Mouse (Mus musculus): Measurements from ENCODE around the gene Gm5565.
"Not testable (repeated sequence)": the region's sequence is repeated elsewhere in the genome, so short reads cannot be mapped to it uniquely, and the experiment has no call there.

The Gm5565 gene

DNA sequence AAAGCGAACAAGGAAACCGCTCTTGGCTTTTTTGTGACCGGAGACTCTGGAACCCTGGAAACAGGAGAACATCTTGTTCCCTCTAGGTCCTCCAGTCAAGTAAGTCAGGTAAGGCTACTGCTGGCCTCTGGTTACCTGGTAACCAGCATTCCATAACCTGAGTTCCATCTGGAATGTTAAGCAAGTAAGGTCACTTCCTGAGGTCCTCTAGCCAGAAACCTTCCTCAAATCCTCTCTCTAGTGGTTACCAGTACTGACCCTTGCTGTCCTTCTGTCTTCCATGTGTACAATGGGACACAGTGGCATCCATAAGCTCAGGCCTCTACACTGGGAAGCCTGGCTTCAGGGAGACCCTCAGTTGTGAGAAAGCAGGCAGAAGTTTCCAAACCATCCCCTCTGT lies at the start of gene Gm5565:
TSS of gene Gm5565 (minus strand) at position 101 of the 400 bp plus-strand sequence.
- in situ Hi-C loops (cut with MboI, MseI): not testable (repeated sequence)

DNA sequence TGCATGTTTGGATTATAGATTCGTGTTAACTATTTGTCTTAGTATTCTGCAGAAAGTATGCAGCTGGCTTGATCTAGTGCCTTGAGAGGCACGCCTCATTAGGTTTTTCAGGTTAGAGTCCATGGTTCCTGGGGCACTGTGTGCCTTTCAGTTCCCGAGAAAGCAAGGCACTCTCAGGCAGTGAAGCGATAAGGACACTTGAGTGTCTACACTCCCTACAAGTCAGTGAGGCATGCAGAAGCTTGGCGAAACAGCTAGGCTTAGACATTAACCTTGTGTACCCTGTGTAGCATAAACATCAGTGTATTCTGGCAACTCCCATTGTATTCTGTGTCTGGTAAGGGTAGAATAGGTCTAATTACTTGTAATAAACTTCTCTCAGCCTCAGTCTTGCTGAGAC lies 45.2 kb upstream of the Gm5565 start:
- in situ Hi-C loops (cut with MboI, MseI): loop anchor here (25.0 kb wide), 4 partner anchors 857 to 1968 kb away; partner anchors contain the start of genes Bri3 (in 1 of the 2), Pomp (in 1 of the 2), Zkscan14 (in 1 of the 2) and Zkscan5 (in 1 of the 2)

DNA sequence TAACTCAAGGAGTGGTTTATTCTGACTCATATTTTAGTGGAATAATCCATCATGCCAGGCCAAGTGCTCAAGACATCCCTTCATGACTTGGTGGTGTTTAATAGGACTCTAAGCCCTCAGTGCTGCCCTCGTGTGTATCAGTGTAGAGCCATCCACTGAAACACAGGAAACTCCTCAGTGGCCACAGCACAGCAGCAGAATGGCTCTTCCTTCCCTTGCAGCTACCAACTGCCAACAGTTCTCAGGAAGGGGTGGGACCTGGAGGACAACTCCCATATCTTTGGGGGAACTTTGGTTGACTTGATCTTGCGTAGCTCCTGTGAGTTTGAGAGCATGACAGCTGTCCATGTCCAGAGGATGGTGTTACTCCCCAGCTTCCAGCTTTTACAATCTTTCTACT lies 43.6 kb upstream of the Gm5565 start:
- in situ Hi-C loops (cut with MboI, MseI): loop anchor here (5.0 to 25.0 kb wide), 5 partner anchors 63 to 1967 kb away; partner anchors contain the start of genes Bri3 (in 1 of the 2), Pomp (in 1 of the 2), Zkscan14 (in 1 of the 2) and Zkscan5 (in 1 of the 2)

DNA sequence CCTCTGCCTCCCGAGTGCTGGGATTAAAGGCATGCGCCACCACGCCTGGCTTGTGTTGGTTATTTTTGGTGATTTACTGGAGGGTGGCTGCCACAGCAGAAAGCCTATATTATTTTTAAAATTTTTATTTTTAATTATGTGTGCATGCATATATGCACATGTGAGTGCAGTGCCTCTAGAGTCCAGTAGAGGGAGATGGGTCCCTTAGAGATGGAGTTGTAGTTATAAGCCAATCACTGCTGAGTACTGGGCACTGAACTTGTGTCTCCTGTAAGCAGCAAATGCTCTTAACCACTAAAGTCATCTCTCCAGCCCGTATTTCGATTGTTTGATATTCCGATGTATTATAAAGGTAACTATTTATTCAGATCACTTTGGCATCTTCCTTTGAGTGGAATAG lies 40.2 kb upstream of the Gm5565 start:
- in situ Hi-C loops (cut with MboI, MseI): loop anchor here (5.0 to 25.0 kb wide), 5 partner anchors 67 to 1963 kb away; partner anchors contain the start of genes Bri3 (in 1 of the 2), Pomp (in 1 of the 2), Zkscan14 (in 1 of the 2) and Zkscan5 (in 1 of the 2)

DNA sequence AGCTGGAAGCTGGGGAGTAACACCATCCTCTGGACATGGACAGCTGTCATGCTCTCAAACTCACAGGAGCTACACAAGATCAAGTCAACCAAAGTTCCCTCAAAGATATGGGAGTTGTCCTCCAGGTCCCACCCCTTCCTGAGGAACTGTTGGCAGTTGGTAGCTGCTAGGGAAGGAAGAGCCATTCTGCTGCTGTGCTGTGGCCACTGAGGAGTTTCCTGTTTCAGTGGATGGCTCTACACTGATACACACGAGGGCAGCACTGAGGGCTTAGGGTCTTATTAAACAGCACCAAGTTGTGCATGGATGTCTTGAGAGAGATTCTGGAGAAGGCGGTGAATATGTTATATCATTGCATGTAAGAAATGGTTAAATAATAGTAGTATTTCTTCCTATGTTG lies 39.2 kb upstream of the Gm5565 start:
- in situ Hi-C loops (cut with MboI, MseI): loop anchor here (10.0 kb wide), 2 partner anchors 905 to 945 kb away; no protein-coding TSS in a partner anchor

DNA sequence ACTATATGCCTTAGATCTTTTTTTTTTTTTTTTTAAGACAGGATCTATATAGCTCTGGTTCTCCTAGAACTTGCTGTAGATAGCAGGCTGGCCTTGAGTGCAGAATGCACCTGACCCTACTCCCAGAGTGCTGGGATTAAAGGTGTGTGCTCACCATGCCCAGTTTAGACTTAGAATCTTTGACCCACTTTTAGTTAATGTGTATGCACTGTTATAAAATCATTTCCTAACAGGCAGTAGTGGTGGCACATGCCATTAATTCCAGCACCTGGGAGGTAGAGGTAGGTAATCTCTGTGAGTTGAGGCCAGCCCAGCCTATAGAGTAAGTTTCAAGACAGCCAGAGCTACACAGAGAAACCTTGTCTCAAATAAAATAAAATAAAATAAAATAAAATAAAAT lies 38.7 kb upstream of the Gm5565 start:
- in situ Hi-C loops (cut with MboI, MseI): loop anchor here (10.0 kb wide), 2 partner anchors 904 to 944 kb away; no protein-coding TSS in a partner anchor

DNA sequence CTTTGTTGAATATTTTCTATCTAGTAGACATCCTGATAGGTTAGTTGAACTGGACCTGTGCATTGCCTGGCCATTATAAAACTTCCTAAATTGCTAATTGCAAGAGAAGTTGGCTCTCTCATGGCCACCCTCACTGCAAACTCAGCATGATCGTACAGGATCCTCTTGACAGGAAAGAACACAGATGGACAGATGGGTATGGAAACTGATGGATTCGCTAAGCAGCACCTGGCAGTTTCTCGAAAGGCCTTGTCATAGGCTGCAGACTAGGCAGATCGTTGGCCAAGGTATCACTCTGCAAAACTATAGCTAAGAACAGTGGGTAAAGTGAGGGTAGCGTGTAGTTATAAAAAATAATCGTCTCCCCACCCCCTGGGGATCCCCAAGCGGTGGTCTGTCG lies 33.0 kb upstream of the Gm5565 start:
- in situ Hi-C loops (cut with MboI, MseI): loop anchor here (5.0 to 10.0 kb wide), 4 partner anchors 109 to 939 kb away; no protein-coding TSS in a partner anchor

DNA sequence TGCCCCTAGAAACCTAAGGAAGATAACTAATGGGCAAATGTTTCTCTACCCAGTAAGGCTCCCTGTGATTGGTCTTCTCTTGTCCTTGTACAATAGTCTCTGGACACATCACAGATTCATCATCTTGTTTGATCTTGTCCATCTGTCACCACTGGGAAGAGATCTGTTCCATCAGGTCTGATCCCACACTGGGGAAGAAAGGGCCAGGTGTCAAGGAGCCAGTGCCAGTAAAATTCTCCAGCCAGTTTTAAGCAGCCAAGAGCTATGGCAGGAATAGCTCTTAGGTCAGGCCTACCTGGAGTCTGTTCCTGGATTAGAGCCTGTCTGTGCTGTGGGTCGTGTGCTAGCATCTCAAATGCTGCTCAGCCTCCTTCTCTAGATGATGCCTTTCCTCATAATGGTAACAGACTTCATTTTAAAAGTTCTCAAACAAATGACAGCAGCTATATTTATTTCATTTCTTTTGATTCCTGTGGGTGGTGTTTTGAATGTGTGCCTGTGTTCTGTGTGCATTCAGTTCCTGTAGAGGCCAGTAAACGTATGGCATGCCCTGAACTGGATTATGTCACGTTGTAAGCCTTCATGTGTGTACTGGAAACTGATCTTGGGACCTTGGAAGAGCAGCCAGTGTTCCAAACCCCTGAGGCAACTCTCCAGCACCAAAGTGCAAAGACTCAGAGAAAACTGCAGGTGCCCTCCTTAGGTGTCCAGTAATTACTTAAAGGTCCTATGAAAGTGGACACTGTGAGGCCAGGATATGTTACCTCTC lies 30.3 kb upstream of the Gm5565 start:
- in situ Hi-C loops (cut with MboI, MseI): loop anchor here (5.0 to 10.0 kb wide), 4 partner anchors 112 to 936 kb away; no protein-coding TSS in a partner anchor

DNA sequence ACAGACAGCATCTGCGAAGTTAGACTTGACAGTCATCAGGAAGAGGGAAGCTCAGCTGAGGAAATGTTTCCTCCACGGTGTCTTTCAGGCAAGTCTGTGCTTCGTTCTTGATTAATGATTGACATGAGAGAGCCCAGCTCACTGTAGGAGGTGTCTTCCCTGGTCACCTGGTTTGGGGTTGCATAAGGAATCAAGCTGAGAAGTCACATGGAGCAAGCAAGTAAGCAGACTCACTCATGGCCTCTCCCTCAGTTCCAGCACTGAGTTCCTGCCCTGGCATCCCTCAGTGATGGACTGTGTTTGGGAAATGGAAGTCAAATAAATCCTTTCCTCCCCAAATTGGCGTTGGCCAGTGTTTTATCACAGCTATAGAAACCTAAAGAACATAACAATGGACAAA lies 29.8 kb upstream of the Gm5565 start:
- in situ Hi-C loops (cut with MboI, MseI): loop anchor here (5.0 to 10.0 kb wide), 4 partner anchors 112 to 935 kb away; no protein-coding TSS in a partner anchor

DNA sequence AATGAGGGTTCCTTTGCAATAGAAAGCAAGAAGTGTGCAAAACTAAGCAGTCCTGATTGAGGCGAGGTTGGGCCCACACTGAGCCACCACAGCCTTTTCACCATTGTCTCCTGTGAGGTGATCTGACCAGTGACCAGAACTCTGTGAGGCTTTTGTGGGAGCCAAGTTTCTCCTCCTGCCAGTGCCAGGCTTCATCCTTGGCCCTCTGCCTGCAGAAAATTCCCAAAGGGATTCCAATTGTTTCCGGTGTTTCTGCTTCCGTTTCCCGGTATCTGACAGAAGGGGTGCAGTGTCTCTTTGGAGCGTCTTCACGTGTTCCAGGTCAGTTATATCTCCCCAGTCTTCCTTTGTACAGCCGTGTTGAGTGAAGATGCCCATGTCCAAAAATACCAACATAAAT lies 28.4 kb upstream of the Gm5565 start:
- in situ Hi-C loops (cut with MboI, MseI): loop anchor here in 1 of 2 experiments (10.0 kb wide), 1 partner anchor 296 kb away; the partner anchor contains the start of gene Gm6408

DNA sequence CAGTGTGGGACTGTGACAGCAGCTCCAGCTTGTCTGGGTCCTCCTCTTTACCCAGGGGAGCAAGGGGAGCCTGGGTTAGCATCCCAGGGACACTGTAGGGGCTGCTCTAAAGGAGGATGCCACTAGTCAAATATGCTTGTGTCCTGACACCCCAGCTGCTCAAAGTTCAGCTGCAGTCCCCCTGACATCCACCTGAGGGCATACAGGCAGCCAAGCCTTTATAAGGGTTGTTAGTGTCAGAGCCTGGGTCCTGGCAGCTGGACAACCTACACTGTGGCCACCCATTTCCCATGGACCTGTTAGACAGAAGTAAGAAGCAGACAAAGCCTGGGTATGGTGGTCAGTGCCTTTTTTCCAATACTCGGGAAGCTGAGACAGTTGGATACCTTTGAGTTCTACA lies 27.8 kb upstream of the Gm5565 start:
- in situ Hi-C loops (cut with MboI, MseI): loop anchor here in 1 of 2 experiments (10.0 kb wide), 1 partner anchor 297 kb away; the partner anchor contains the start of gene Gm6408

DNA sequence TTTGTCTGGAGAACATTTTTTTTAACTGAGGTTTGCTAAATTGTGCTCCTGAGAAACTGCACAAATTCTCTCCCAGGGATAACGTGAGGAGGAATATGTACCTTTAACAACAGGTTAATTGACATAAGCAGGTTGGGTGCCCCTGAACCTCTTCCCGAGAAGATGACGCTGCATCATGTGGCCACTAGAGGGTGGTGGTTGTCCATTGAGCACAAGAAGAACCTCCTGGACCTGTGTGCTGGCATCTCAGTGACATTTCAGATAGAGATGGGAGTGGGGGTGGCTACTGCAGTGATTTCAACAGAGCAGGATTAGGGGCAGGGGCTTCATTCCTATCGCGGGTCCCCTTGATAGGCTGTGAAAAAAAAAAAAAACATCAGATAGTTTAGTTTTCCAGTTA lies 27.1 kb upstream of the Gm5565 start:
- in situ Hi-C loops (cut with MboI, MseI): loop anchor here in 1 of 2 experiments (10.0 kb wide), 1 partner anchor 297 kb away; the partner anchor contains the start of gene Gm6408

DNA sequence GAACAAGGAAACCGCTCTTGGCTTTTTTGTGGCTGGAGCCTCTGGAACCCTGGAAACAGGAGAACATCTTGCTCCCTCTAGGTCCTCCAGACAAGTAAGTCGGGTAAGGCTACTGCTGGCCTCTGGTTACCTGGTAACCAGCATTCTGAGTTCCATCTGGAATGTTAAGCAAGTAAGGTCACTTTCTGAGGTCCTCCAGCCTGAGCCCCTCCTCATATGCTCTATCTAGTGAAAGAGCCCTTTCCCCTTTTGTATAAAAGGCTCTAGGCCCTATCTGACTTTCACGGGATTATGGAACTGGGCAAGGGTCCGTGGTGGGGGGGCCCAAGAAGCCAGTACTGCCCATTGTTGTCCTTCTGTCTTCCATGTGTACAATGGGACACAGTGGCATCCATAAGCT lies 24.9 kb upstream of the Gm5565 start, which contains the start of gene 1700001J03Rik:
TSS of gene 1700001J03Rik (minus strand) at position 101 of the 400 bp plus-strand sequence.
- in situ Hi-C loops (cut with MboI, MseI): loop anchor here in 1 of 2 experiments (10.0 kb wide), 1 partner anchor 300 kb away; the partner anchor contains the start of gene Gm6408

DNA sequence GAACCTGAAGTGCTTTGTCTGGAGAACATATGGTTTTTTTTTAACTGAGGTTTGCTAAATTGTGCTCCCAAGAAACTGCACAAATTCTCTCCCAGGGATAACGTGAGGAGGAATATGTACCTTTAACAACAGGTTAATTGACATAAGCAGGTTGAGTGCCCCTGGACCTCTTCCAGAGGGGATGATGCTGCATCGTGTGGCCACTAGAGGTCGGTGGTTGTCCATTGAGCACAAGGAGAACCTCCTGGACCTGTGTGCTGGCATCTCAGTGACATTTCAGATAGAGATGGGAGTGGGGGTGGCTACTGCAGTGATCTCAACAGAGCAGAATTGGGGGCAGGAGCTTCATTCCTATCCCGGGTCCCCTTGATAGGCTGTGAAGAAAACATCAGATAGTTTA lies 12.4 kb upstream of the Gm5565 start:
- in situ Hi-C loops (cut with MboI, MseI): not testable (repeated sequence)

DNA sequence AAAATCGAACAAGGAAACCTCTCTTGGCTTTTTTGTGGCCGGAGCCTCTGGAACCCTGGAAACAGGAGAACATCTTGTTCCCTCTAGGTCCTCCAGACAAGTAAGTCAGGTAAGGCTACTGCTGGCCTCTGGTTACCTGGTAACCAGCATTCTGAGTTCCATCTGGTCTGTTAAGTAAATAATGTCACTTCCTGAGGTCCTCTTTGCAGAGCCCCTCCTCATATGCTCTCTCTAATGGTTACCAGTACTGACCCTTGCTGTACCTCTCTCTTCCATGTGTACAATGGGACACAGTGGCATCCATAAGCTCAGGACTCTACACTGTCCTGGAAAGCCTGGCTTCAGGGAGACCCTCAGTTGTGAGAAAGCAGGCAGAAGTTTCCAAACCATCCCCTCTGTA lies 10.3 kb upstream of the Gm5565 start, which contains the start of gene Gm6309:
TSS of gene Gm6309 (minus strand) at position 101 of the 400 bp plus-strand sequence.
- in situ Hi-C loops (cut with MboI, MseI): not testable (repeated sequence)

DNA sequence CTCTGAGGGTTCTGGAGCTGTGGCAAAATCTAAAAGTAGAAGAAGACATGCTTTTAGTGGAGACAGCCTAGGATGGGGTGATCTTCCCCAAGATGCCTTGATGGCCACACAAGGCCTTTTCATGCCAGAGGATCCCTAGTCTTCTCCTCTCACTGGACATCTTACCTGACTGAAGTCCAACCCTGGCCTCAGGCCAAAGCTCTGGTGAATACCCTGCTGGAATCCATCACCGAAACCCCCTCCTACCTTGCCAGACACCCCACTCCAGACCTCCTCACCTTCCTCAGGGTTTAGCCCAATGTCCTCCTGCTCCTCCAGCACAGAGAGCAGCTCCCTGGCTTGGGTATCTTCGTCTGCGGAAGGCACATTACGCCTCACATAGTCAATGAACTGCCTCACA lies 2.0 kb downstream of the Gm5565 start:
- in situ Hi-C loops (cut with MboI, MseI): loop anchor here (5.0 kb wide), 1 partner anchor 324 kb away; the partner anchor contains the start of gene Gm6408 (in 2 of the 2)

DNA sequence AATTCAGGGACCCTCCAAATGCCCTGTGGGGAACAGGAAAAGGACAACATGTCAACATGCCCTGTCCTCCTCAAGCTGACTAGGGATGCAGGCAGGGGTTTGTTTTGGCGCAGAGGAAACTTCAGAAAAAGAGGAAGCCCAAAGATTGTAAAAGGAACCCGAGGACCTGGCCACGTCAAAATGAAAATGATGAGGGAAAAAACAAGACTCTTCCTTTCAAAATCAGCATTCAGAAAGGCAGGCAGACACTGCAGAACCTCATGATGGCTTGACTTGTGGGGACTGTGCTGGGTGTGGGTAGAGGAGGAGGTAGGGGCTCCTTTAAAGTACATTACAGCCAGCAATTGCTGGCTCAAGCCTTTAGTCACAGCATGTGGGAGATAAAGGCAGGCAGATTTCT lies 9.9 kb downstream of the Gm5565 start:
- in situ Hi-C loops (cut with MboI, MseI): no loop called here

DNA sequence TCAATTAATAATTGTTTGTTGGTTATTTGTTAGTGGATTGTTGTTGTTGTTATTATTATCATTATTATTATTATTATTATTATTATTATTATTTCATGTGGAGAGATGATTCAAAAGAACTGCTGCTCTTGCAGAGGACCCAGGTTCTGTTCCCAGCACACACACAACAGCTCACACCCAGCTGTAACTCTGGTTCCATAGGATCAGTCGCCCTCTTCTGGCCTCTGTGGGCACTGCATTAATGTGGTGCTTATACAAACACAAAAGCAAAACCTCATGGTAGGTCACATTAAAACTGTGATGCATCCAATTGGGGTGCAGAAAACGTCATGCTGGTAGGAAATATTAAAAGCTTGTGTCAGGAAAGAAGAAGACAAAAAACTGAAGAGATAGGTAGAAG lies 12.4 kb downstream of the Gm5565 start:
- in situ Hi-C loops (cut with MboI, MseI): no loop called here

Data from T-helper 17 cell (primary cell).